Mouse (Mus musculus): ENCODE data around the gene Arhgap33. TPM values are rescaled to one million over a fixed set of nuclear protein-coding genes. Genes with fewer than 3 reads are reported as not detected.
"Not testable (repeated sequence)": the region's sequence is repeated elsewhere in the genome, so short reads cannot be mapped to it uniquely, and the experiment has no call there.

Arhgap33 gene
- polyA plus RNA-seq, 1 experiment from 2014 or later = 41.1 TPM

GRCm38 (mm10) chr7:30520396-30520795 is 14.5 kb downstream of the Arhgap33 start:
- no peak overlapping the region for H3K4me2 ChIP-seq
- DNase-seq (ENCODE audit: low spot score, missing footprints) = no peak
- no peaks in the 10 kb centered on the region for H3K27me3 ChIP-seq (ENCODE audit: control insufficient read depth, insufficient read depth, low read length)
- H3K4me3 ChIP-seq (ENCODE audit: low read depth, low read length) = no peak overlapping the region
- no peak overlapping the region for H3K9ac ChIP-seq (ENCODE audit: low read length)
- H3K36me3 ChIP-seq (ENCODE audit: control insufficient read depth, insufficient read depth, low read length) = peaks cover 15% of the 10 kb centered on the region; the same call in 1 of the 2 replicates
- WGBS = 51% methylated on average over 4 of the region's 4 CpGs
- peak; percentile 47 for ATAC-seq (ENCODE audit: low FRiP score)
- H3K9me3 ChIP-seq (ENCODE audit: control insufficient read depth, low read length) = no peaks in the 10 kb centered on the region
- H3K4me1 ChIP-seq (ENCODE audit: control insufficient read depth, insufficient read depth, low read length) = no peaks in the 10 kb centered on the region
- H3K27ac ChIP-seq (ENCODE audit: low read depth, low read length) = no peak overlapping the region

GRCm38 (mm10) chr7:30518325-30518724 is 16.5 kb downstream of the Arhgap33 start:
- no peaks in the 10 kb centered on the region for H3K4me1 ChIP-seq (ENCODE audit: control insufficient read depth, insufficient read depth, low read length)
- 40% methylated on average over 8 of the region's 8 CpGs for WGBS
- no peaks in the 10 kb centered on the region for H3K27me3 ChIP-seq (ENCODE audit: control insufficient read depth, insufficient read depth, low read length)
- no peak overlapping the region for H3K27ac ChIP-seq (ENCODE audit: low read depth, low read length)
- ATAC-seq (ENCODE audit: low FRiP score) (no peak), DNase-seq (ENCODE audit: low spot score, missing footprints) (no peak)
- no peaks in the 10 kb centered on the region for H3K9me3 ChIP-seq (ENCODE audit: control insufficient read depth, low read length)
- H3K36me3 ChIP-seq (ENCODE audit: control insufficient read depth, insufficient read depth, low read length) = peaks cover under 1% of the 10 kb centered on the region; the same call in 1 of the 2 replicates
- no peak overlapping the region for H3K9ac ChIP-seq (ENCODE audit: low read length)
- H3K4me2 ChIP-seq = no peak overlapping the region
- H3K4me3 ChIP-seq (ENCODE audit: low read depth, low read length) = no peak overlapping the region

GRCm38 (mm10) chr7:30515003-30515760 is 19.7 kb downstream of the Arhgap33 start:
- ATAC-seq (ENCODE audit: low FRiP score) = no peak
- 58% methylated on average over 24 of the region's 24 CpGs for WGBS

GRCm38 (mm10) chr7:30508061-30508460 is 26.8 kb downstream of the Arhgap33 start:
- H3K4me2 ChIP-seq = no peak overlapping the region
- no peaks in the 10 kb centered on the region for H3K9me3 ChIP-seq (ENCODE audit: control insufficient read depth, low read length)
- H3K4me3 ChIP-seq (ENCODE audit: low read depth, low read length) = no peak overlapping the region
- H3K27me3 ChIP-seq (ENCODE audit: control insufficient read depth, insufficient read depth, low read length) = no peaks in the 10 kb centered on the region
- 71% methylated on average over 4 of the region's 4 CpGs for WGBS
- no peaks in the 10 kb centered on the region for H3K36me3 ChIP-seq (ENCODE audit: control insufficient read depth, insufficient read depth, low read length)
- H3K4me1 ChIP-seq (ENCODE audit: control insufficient read depth, insufficient read depth, low read length) = no peaks in the 10 kb centered on the region
- no peak for ATAC-seq (ENCODE audit: low FRiP score)
- H3K9ac ChIP-seq (ENCODE audit: low read length) = no peak overlapping the region
- DNase-seq (ENCODE audit: low spot score, missing footprints) = no peak
- H3K27ac ChIP-seq (ENCODE audit: low read depth, low read length) = no peak overlapping the region

More at GRCm38 (mm10) chr7:30515003-30515760, 19.7 kb downstream of the Arhgap33 start:
- no peak for DNase-seq (ENCODE audit: low spot score, missing footprints)
- Histone ChIP-seq H3K36me3 (ENCODE audit: control insufficient read depth, insufficient read depth, low read length) (no peaks in the 10 kb centered on the region), H3K27me3 (ENCODE audit: control insufficient read depth, insufficient read depth, low read length) (no peaks in the 10 kb centered on the region), H3K4me2 (no peak overlapping the region), H3K9me3 (ENCODE audit: control insufficient read depth, low read length) (no peaks in the 10 kb centered on the region), H3K27ac (ENCODE audit: low read depth, low read length) (no peak overlapping the region), H3K9ac (ENCODE audit: low read length) (no peak overlapping the region), H3K4me1 (ENCODE audit: control insufficient read depth, insufficient read depth, low read length) (no peaks in the 10 kb centered on the region), H3K4me3 (ENCODE audit: low read depth, low read length) (no peak overlapping the region)

- H3K36me3 ChIP-seq (ENCODE audit: control insufficient read depth, insufficient read depth, low read length); H3K4me3 ChIP-seq (ENCODE audit: low read depth, low read length); ATAC-seq (ENCODE audit: low FRiP score); H3K4me1 ChIP-seq (ENCODE audit: control insufficient read depth, insufficient read depth, low read length); H3K9ac ChIP-seq (ENCODE audit: low read length); H3K27me3 ChIP-seq (ENCODE audit: control insufficient read depth, insufficient read depth, low read length); H3K4me2 ChIP-seq; H3K27ac ChIP-seq (ENCODE audit: low read depth, low read length); H3K9me3 ChIP-seq (ENCODE audit: control insufficient read depth, low read length): not testable (repeated sequence)
- WGBS = 79% methylated on average over 5 of the region's 5 CpGs
- DNase-seq (ENCODE audit: low spot score, missing footprints) = peak; percentile 84
These were observed 33.7 kb downstream of the Arhgap33 start for GRCm38 (mm10) chr7:30501159-30501558.

GRCm38 (mm10) chr7:30495506-30496042 is 39.3 kb downstream of the Arhgap33 start:
- not testable (repeated sequence) for H3K27me3 ChIP-seq (ENCODE audit: control insufficient read depth, insufficient read depth, low read length); H3K4me1 ChIP-seq (ENCODE audit: control insufficient read depth, insufficient read depth, low read length); H3K36me3 ChIP-seq (ENCODE audit: control insufficient read depth, insufficient read depth, low read length); ATAC-seq (ENCODE audit: low FRiP score); H3K4me2 ChIP-seq; DNase-seq (ENCODE audit: low spot score, missing footprints); H3K4me3 ChIP-seq (ENCODE audit: low read depth, low read length); H3K9ac ChIP-seq (ENCODE audit: low read length); H3K27ac ChIP-seq (ENCODE audit: low read depth, low read length); H3K9me3 ChIP-seq (ENCODE audit: control insufficient read depth, low read length)
- 62% methylated on average over 5 of the region's 5 CpGs for WGBS

- Histone ChIP-seq H3K4me3 (ENCODE audit: low read depth, low read length) (no peak within 1 kb of the TSS), H3K9me3 (ENCODE audit: control insufficient read depth, low read length) (no peaks in the 10 kb centered on the region), H3K27ac (ENCODE audit: low read depth, low read length) (no peak within 1 kb of the TSS), H3K4me2 (no peak within 1 kb of the TSS), H3K4me1 (ENCODE audit: control insufficient read depth, insufficient read depth, low read length) (no peaks in the 10 kb centered on the region), H3K9ac (ENCODE audit: low read length) (no peak within 1 kb of the TSS), H3K36me3 (ENCODE audit: control insufficient read depth, insufficient read depth, low read length) (no peaks in the 10 kb centered on the region), H3K27me3 (ENCODE audit: control insufficient read depth, insufficient read depth, low read length) (no peaks in the 10 kb centered on the region)
- ATAC-seq (ENCODE audit: low FRiP score) (no peak), DNase-seq (ENCODE audit: low spot score, missing footprints) (peak; percentile 79)
- 56% methylated on average over 11 of the region's 11 CpGs for WGBS
These were observed 41.4 kb downstream of the Arhgap33 start, which contains the start of gene Prodh2 for GRCm38 (mm10) chr7:30493401-30493931. TSS of gene Prodh2 (plus strand) at chr7:30493622.

- no peak overlapping the region for H3K27ac ChIP-seq (ENCODE audit: low read depth, low read length)
- 25% methylated on average over 4 of the region's 4 CpGs for WGBS
- no peak for ATAC-seq (ENCODE audit: low FRiP score)
- no peak overlapping the region for H3K9ac ChIP-seq (ENCODE audit: low read length)
- DNase-seq (ENCODE audit: low spot score, missing footprints) = peak; percentile 97
- no peaks in the 10 kb centered on the region for H3K9me3 ChIP-seq (ENCODE audit: control insufficient read depth, low read length)
- no peaks in the 10 kb centered on the region for H3K4me1 ChIP-seq (ENCODE audit: control insufficient read depth, insufficient read depth, low read length)
- no peaks in the 10 kb centered on the region for H3K27me3 ChIP-seq (ENCODE audit: control insufficient read depth, insufficient read depth, low read length)
- no peaks in the 10 kb centered on the region for H3K36me3 ChIP-seq (ENCODE audit: control insufficient read depth, insufficient read depth, low read length)
- no peak overlapping the region for H3K4me3 ChIP-seq (ENCODE audit: low read depth, low read length)
- no peak overlapping the region for H3K4me2 ChIP-seq
These were observed 42.1 kb downstream of the Arhgap33 start for GRCm38 (mm10) chr7:30492765-30493164.

- Histone ChIP-seq H3K27me3 (ENCODE audit: control insufficient read depth, insufficient read depth, low read length) (no peaks in the 10 kb centered on the region), H3K27ac (ENCODE audit: low read depth, low read length) (no peak overlapping the region), H3K9me3 (ENCODE audit: control insufficient read depth, low read length) (no peaks in the 10 kb centered on the region), H3K4me1 (ENCODE audit: control insufficient read depth, insufficient read depth, low read length) (no peaks in the 10 kb centered on the region), H3K4me2 (no peak overlapping the region), H3K36me3 (ENCODE audit: control insufficient read depth, insufficient read depth, low read length) (no peaks in the 10 kb centered on the region), H3K9ac (ENCODE audit: low read length) (no peak overlapping the region), H3K4me3 (ENCODE audit: low read depth, low read length) (no peak overlapping the region)
- 14% methylated on average over 6 of the region's 6 CpGs for WGBS
- ATAC-seq (ENCODE audit: low FRiP score) (no peak), DNase-seq (ENCODE audit: low spot score, missing footprints) (no peak)
These were observed 43.9 kb downstream of the Arhgap33 start for GRCm38 (mm10) chr7:30490957-30491307.

Data from midbrain, embryonic 11.5 days (tissue).